Mouse (Mus musculus) E14TG2a.4 (cell line): ENCODE data around the gene Samd14.

Experiments
- H3K27me3 ChIP-seq: 2 replicates; pipeline ENCODE4 v1.6.1; 2014; ENCODE audit warnings: low read length, control low read depth; ENCODE audit not compliant: insufficient read depth
- H3K36me3 ChIP-seq: 2 replicates; pipeline ENCODE4 v1.6.1; 2014; ENCODE audit warnings: low read length, control low read depth; ENCODE audit not compliant: insufficient read depth
- H3K4me1 ChIP-seq: replicated peaks from 2 replicates; pipeline ENCODE4 v1.6.1; 2014; ENCODE audit warnings: low read depth, low read length, control low read depth
- H3K4me3 ChIP-seq: replicated peaks from 2 replicates; pipeline ENCODE4 v1.5.1; 2014; ENCODE audit warnings: mild to moderate bottlenecking, low read length
- H3K9me3 ChIP-seq: 2 replicates; pipeline ENCODE4 v1.6.1; 2014; ENCODE audit warnings: low read length, control low read depth
- CTCF ChIP-seq: conservative IDR thresholded peaks from 2 replicates; pipeline ENCODE4 v1.5.1; 2014; ENCODE audit warnings: low read length
- NANOG ChIP-seq: IDR thresholded peaks from 2 replicates; pipeline ENCODE4 v1.6.1; 2014; ENCODE audit warnings: borderline replicate concordance, low read length, mixed read lengths
- POU5F1 ChIP-seq: IDR thresholded peaks from 2 replicates; pipeline ENCODE4 v1.6.1; 2014; ENCODE audit warnings: low read length, borderline replicate concordance

The Samd14 gene

GRCm38 (mm10) chr11:94992480-94992753 is 17.3 kb upstream of the Samd14 start:
- peak overlapping the region; percentile 86 for H3K4me3 ChIP-seq
- peaks cover 32% of the 10 kb centered on the region for H3K27me3 ChIP-seq
- TF ChIP-seq NANOG (no peak), CTCF (no peak), POU5F1 (no peak)
- H3K4me1 ChIP-seq, result peaks cover 76% of the 10 kb centered on the region
- H3K9me3 ChIP-seq, result no peaks in the 10 kb centered on the region
- peaks cover 39% of the 10 kb centered on the region for H3K36me3 ChIP-seq

DNA sequence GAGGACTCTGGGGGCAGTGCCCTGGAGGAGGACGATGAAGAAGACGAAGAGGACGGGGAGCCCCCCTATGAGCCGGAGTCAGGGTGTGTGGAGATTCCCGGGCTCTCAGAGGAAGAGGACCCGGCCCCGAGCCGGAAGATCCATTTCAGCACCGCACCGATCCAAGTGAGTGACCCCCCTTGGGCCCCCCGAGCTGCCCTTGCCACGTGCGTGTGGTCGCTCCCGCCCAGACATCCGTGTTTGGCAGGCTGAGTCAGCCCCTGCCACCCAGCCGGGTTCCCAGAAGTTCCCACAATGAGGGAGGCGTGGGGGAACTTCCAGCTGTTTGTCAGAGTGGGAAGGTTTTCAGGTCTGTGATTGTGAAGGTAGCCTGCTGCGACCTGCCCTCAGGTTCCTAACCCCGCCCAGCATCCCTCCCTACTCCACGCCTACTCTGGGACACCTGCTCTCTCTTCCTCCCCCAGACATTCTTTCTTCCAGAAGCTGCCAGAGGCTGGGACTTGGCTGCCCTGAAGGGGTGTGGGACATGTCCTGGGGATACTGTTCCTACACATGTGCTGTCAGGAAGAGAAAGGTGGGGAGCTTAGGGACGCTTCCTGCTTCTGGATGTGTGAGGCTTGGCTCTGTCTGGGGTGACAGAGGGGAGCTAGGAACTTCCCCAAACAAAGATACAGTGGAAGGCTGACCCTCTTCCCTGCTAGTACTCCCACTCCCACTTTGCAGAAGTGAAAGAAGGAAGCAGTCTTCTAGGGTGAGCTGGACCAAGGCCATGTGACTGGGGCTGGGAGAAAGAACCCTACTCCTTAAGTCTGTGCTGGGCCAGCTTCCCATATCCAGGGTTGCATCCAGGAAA is 16.7 kb upstream of the Samd14 start:
- Histone ChIP-seq H3K27me3 (peaks cover 32% of the 10 kb centered on the region), H3K4me1 (peaks cover 76% of the 10 kb centered on the region), H3K36me3 (peaks cover 45% of the 10 kb centered on the region), H3K4me3 (peak overlapping the region; percentile 86), H3K9me3 (no peaks in the 10 kb centered on the region)
- TF ChIP-seq NANOG (no peak), CTCF (no peak)

GRCm38 (mm10) chr11:94994208-94994814 is 15.4 kb upstream of the Samd14 start:
- Histone ChIP-seq H3K27me3 (peaks cover 32% of the 10 kb centered on the region), H3K4me1 (peaks cover 67% of the 10 kb centered on the region), H3K9me3 (no peaks in the 10 kb centered on the region), H3K4me3 (peak overlapping the region; percentile 86; the same call in 1 of the 2 replicates), H3K36me3 (peaks cover 58% of the 10 kb centered on the region)
- TF ChIP-seq POU5F1 (no peak), CTCF (no peak), NANOG (no peak)

DNA sequence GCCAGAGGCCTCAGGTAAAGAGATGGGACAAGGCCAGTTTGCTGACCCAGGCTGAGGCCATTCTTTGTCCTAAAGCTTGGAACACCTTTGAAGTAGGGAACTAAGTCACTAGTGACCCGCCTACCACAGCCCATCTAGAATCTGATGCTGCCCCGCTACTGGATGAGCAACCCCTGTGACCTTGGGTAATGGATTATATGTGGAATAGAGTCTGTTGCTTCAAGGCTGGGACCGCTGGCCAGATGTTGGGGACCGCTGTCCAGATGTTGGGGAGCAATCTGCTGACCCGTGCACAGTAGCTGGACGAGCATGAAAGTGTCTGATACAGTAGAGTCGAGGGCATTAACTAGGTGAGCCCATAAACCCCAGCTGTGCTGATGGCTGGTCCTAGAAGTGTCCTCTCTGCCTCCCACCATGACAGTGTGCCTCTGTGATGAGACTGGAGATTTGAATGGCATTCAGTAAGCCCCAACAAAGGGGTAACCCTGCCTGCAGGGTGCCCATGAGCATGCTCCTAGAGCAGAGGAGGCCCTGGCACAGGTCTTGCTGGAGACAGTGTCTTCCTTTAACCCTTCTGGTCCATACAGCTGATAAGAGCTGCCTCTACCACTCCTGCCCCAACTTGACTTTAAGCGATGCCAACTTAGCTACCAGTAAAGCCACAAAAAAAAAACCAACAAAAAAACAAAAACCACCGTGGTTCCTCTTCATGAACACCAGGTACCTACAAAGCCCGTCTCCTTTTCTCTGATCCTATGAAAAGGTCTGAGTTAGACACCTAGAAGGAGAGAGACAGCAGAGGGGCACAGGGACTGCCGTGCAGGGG is 14.5 kb upstream of the Samd14 start:
- Histone ChIP-seq H3K27me3 (peaks cover 32% of the 10 kb centered on the region), H3K4me1 (peaks cover 64% of the 10 kb centered on the region), H3K4me3 (no peak overlapping the region), H3K9me3 (no peaks in the 10 kb centered on the region), H3K36me3 (peaks cover 67% of the 10 kb centered on the region)
- TF ChIP-seq POU5F1 (no peak), CTCF (no peak), NANOG (no peak)

DNA sequence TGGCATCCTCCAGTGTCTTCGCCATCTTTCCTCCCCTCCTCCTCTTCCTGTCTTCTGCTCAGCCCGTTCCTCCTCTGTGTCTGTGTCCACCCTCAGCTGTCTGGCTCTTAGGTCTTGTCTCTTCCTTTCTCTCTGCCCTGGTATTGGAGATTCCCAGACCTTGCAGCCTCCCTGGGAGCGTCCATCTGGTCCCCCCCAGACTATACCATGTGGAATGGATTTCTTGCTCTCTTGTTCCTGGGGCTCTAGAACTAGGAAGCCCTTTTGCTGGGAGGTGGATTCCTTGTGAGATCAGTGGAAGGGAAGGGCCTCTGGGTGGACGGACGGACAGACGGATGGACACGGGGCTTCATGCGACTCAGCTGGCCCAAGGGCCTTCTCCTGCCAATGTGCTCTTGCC is 13.6 kb upstream of the Samd14 start:
- Histone ChIP-seq H3K4me1 (peaks cover 68% of the 10 kb centered on the region), H3K4me3 (no peak overlapping the region), H3K36me3 (peaks cover 76% of the 10 kb centered on the region), H3K9me3 (no peaks in the 10 kb centered on the region), H3K27me3 (peaks cover 31% of the 10 kb centered on the region)
- TF ChIP-seq NANOG, result no peak
- no peak for TF ChIP-seq CTCF
- no peak for TF ChIP-seq POU5F1

GRCm38 (mm10) chr11:94996984-94997383 is 12.7 kb upstream of the Samd14 start:
- Histone ChIP-seq H3K4me1 (peaks cover 71% of the 10 kb centered on the region), H3K4me3 (no peak overlapping the region), H3K9me3 (no peaks in the 10 kb centered on the region), H3K36me3 (peaks cover 83% of the 10 kb centered on the region), H3K27me3 (peaks cover 23% of the 10 kb centered on the region)
- TF ChIP-seq CTCF (no peak), NANOG (no peak)

DNA sequence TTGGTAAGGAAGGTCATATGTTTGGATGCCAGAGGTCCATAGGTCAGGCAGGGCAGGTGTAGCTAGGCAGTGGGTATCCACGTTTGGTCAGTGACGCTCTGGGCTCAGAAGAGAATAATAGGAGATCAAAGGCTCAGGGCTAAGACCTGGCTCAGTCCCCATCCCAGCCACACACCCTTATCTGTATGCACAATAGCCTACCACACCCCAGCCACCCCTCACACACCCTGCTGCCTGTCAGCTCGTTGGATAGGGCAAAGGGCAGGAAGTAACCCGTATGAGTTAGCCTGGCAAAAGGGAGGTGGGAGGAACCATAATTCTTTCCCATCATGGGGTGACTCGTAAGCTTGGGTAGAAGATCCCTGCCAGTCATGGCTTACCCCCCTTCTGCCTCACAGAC is 12.1 kb upstream of the Samd14 start:
- Histone ChIP-seq H3K27me3 (peaks cover 16% of the 10 kb centered on the region), H3K9me3 (no peaks in the 10 kb centered on the region), H3K4me3 (no peak overlapping the region), H3K36me3 (peaks cover 89% of the 10 kb centered on the region), H3K4me1 (peaks cover 67% of the 10 kb centered on the region)
- TF ChIP-seq CTCF, result no peak
- TF ChIP-seq NANOG, result no peak
- TF ChIP-seq POU5F1, result no peak

- Histone ChIP-seq H3K9me3 (no peaks in the 10 kb centered on the region), H3K4me3 (no peak overlapping the region), H3K27me3 (peaks cover 12% of the 10 kb centered on the region), H3K36me3 (peaks cover 94% of the 10 kb centered on the region), H3K4me1 (peaks cover 62% of the 10 kb centered on the region)
- TF ChIP-seq NANOG (no peak), CTCF (no peak), POU5F1 (no peak)
These were observed 11.6 kb upstream of the Samd14 start for GRCm38 (mm10) chr11:94998041-94998531.
